Mouse (Mus musculus) kidney, embryonic 16.5 days (tissue): Measurements from ENCODE around the gene Arl6ip5. TPM values are rescaled to one million over a fixed set of nuclear protein-coding genes. Genes with fewer than 3 reads are reported as not detected.

Experiments used
- ATAC-seq: fragments of 200-750 bp; cut with Nextera tagmentation; 2 replicates; pipeline ENCODE4 v1.8.0; 2017; ENCODE audit warnings: moderate TSS enrichment; ENCODE audit not compliant: low FRiP score, low TSS enrichment
- H3K27ac ChIP-seq: fragments of 300-500 bp; sonication (generic); 2 replicates; pipeline ENCODE4 v1.5.1; 2014; ENCODE audit warnings: low read length
- H3K27me3 ChIP-seq: fragments of 300-500 bp; sonication (generic); 2 replicates; pipeline ENCODE4 v1.6.1; 2014; ENCODE audit warnings: low read length, control low read depth, mixed read lengths; ENCODE audit not compliant: insufficient read depth
- H3K36me3 ChIP-seq: fragments of 300-500 bp; sonication (generic); 2 replicates; pipeline ENCODE4 v1.6.1; 2014; ENCODE audit warnings: low read length, control low read depth, mixed read lengths; ENCODE audit not compliant: insufficient read depth
- H3K4me1 ChIP-seq: fragments of 300-500 bp; sonication (generic); 2 replicates; pipeline ENCODE4 v1.6.1; 2014; ENCODE audit warnings: low read length, control low read depth, mixed read lengths; ENCODE audit not compliant: insufficient read depth
- H3K4me2 ChIP-seq: fragments of 300-500 bp; sonication (generic); replicated peaks from 2 replicates; pipeline ENCODE4 v1.6.1; 2014; ENCODE audit warnings: low read depth, low read length
- H3K4me3 ChIP-seq: fragments of 300-500 bp; sonication (generic); 2 replicates; pipeline ENCODE4 v1.5.1; 2014; ENCODE audit warnings: mild to moderate bottlenecking, low read length
- H3K9ac ChIP-seq: fragments of 300-500 bp; sonication (generic); replicated peaks from 2 replicates; pipeline ENCODE4 v1.6.1; 2014; ENCODE audit warnings: low read length
- H3K9me3 ChIP-seq: fragments of 300-500 bp; sonication (generic); 2 replicates; pipeline ENCODE4 v1.6.1; 2016; ENCODE audit warnings: low read length, control low read depth
- WGBS: fragments of 180-500 bp; shearing (Covaris S2); extraction: QIAGEN DNeasy Blood & Tissue Kit; methylation state at CpG from one replicate; pipeline ENCODE4 v1.1.7; 2014; 5-methylcytosine and 5-hydroxymethylcytosine counted together
- polyA plus RNA-seq: library from polyadenylated mRNA; unstranded; fragments of >200 nt; fragmentation: Nextera tagmentation; extraction: Ambion mirVana; gene quantifications from 2 replicates; pipeline ENCODE4 v1.2.1, GENCODE M21; 2015

The Arl6ip5 gene
- polyA plus RNA-seq, 1 experiment from 2014 or later: 77.2 TPM

DNA sequence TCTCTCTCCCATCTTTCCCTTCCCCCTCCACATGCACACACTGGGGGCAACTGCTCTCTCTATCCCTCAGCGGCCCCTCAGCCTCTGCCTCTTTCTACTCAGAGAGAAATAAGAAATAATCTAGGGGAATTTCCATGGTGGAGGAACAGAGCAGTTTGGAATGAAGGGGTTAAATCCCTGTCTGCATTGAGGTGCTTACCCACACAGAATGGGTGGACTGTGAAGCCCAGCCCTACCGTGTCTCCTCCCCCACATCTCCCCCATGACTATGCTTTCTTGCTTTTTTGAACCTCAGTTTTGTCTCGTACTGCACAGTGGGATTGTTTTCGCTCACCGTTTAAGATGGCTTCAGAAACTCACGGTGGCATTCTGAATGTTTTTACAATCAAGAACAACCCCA lies 11.8 kb downstream of the Arl6ip5 start:
- no peaks in the 10 kb centered on the region for H3K9me3 ChIP-seq
- peak; percentile 42; the same call in 1 of the 2 replicates for ATAC-seq
- no peak overlapping the region for H3K9ac ChIP-seq
- WGBS: 40% methylated on average over 6 of the region's 6 CpGs
- no peak overlapping the region for H3K27ac ChIP-seq
- no peaks in the 10 kb centered on the region for H3K27me3 ChIP-seq
- H3K4me2 ChIP-seq: no peak overlapping the region
- H3K4me3 ChIP-seq: no peak overlapping the region
- no peaks in the 10 kb centered on the region for H3K36me3 ChIP-seq
- peaks cover 12% of the 10 kb centered on the region for H3K4me1 ChIP-seq

DNA sequence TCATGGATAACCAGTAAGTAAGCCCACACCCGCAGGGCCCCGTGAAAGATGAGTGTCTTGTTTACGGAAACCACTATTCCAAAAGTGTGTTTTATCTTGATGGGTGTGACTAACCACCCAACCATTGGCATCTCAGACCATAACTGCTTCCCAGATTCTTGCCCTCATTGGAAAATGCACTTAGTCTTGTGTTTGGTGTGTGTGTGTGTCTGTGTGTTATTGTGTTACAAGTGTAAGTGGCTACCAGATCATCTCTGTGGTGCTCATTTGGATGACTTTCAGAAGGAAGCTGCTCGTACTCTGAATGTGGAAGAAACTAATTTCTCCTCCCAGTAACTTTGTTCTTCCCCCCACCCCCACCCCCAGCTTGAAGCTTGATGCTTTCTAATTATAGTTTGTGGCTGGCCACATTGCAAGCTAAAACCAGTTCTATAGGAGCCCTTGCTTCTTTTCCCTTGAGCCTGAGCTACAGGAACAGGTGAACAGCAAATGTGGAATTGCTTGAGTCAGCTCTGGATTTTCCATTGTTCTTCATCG lies 12.5 kb downstream of the Arl6ip5 start:
- H3K4me2 ChIP-seq: no peak overlapping the region
- peaks cover 12% of the 10 kb centered on the region for H3K4me1 ChIP-seq
- H3K9me3 ChIP-seq: no peaks in the 10 kb centered on the region
- H3K9ac ChIP-seq: no peak overlapping the region
- WGBS: 64% methylated on average over 5 of the region's 5 CpGs
- H3K27me3 ChIP-seq: no peaks in the 10 kb centered on the region
- no peak overlapping the region for H3K27ac ChIP-seq
- no peaks in the 10 kb centered on the region for H3K36me3 ChIP-seq
- no peak overlapping the region for H3K4me3 ChIP-seq
- no peak for ATAC-seq

DNA sequence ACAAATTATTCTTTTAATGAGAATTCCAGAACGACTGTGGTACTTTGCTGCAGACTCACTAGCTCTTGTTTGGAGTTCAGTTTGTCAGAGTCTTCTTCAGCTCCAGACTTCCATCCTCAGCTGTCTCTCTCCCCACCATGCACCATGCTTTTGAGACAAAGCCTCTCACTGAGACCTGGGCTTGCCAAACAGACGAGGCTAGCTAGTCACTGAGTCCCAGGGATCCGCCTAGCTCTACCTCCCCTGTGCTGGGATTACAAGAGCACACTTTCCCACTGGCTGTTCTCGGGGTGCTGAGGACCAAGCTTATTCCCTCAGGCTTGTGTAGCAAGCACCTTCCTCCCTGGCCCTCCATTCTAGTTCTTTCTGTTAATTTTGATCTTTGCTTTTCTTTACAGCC lies 13.1 kb downstream of the Arl6ip5 start:
- H3K36me3 ChIP-seq: no peaks in the 10 kb centered on the region
- 82% methylated on average over 4 of the region's 4 CpGs for WGBS
- H3K9ac ChIP-seq: 0 out of 2 replicates have a peak overlapping the region, but pooled peaks have one; percentile 4
- H3K9me3 ChIP-seq: no peaks in the 10 kb centered on the region
- no peak overlapping the region for H3K27ac ChIP-seq
- no peaks in the 10 kb centered on the region for H3K27me3 ChIP-seq
- H3K4me3 ChIP-seq: no peak overlapping the region
- H3K4me2 ChIP-seq: no peak overlapping the region
- H3K4me1 ChIP-seq: peaks cover 12% of the 10 kb centered on the region
- ATAC-seq: no peak

DNA sequence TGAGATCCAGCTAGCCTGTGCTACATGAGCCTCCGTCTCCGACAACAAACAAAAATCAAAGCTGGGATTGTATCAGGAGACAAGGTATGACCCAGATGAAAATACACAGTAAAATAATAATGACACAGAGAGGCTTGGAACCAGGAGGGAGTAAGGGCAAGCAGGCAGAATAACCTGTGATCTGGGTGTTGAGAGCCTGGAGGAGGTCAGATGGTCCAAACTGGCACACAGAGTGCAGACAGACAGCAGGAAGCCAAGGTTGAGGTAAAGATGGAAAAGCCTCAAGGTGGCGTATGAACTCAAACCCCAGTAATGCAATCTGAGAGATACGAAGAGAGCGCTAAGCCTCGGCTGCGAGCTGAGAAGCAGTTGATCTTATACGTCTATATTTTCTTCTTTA lies 14.0 kb downstream of the Arl6ip5 start:
- Histone ChIP-seq H3K9ac (no peak overlapping the region), H3K27ac (no peak overlapping the region), H3K36me3 (0 out of 2 replicates have a peak, but pooled peaks cover 2% of the 10 kb centered on the region), H3K4me3 (no peak overlapping the region), H3K9me3 (no peaks in the 10 kb centered on the region), H3K4me2 (no peak overlapping the region), H3K4me1 (peaks cover 12% of the 10 kb centered on the region), H3K27me3 (no peaks in the 10 kb centered on the region)
- WGBS: 94% methylated on average over 8 of the region's 8 CpGs
- ATAC-seq: no peak

DNA sequence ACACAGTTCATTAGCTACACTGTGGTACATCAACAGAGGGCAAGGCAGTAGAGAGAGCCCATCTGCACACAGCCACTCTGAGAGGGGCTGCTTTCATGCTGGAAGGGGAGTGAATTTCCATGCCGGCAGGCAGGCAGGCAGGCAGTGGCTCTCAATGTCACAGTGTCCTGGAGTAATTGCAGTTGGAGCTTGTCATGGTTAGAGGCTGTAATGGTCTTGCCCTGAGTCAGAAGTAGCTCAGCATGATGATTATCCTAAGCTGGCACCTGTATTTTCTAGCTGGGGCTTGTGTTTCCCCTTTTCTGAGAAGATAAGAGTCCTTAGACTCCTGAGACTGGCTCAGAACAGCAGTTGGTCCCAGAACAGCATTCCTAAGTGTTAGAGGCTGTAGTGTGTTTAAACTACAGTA lies 15.6 kb downstream of the Arl6ip5 start:
- H3K27me3 ChIP-seq: no peaks in the 10 kb centered on the region
- no peaks in the 10 kb centered on the region for H3K9me3 ChIP-seq
- H3K4me2 ChIP-seq: no peak overlapping the region
- peaks cover 11% of the 10 kb centered on the region for H3K36me3 ChIP-seq
- H3K4me3 ChIP-seq: no peak overlapping the region
- no peak overlapping the region for H3K9ac ChIP-seq
- peaks cover 12% of the 10 kb centered on the region for H3K4me1 ChIP-seq
- 18% methylated on average over 1 of the region's 1 CpGs for WGBS
- H3K27ac ChIP-seq: no peak overlapping the region
- ATAC-seq: no peak

DNA sequence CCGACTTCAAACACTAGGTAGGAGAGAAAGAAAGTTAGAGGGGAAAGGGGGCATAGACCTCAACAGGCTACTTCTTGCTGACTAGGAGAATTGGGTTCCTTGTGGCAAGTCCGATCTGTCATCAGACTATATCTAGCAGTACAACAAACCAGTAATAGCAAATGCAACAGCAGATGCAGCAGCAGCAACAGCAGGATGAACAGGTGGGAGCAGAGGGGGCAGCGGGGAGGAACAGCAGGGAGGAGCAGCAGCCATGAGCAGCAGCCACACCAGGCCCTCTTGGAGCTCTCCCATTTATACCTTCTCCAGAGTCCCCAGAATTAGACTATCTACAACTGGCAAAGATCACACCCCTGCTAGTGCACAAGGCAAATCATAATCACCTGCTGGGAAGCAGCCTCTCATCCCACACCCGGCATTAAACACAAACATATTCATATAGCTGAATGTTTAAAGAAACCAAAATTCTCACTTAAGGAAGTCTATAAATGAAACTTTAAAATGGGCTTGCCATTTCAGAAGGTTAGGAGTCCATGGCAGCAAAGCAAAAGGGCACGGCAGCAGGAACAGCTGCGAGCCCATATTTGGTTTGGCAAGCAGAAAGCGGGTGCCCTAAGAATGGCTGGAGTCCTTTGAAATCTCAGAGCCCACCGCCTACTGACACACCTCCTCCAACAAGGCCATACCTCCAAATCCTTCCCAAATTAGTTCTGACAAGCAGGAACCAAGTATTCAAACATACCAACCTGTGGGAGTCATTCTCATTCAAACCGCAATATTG lies 16.8 kb downstream of the Arl6ip5 start:
- Histone ChIP-seq H3K4me2 (no peak overlapping the region), H3K36me3 (peaks cover 18% of the 10 kb centered on the region), H3K27ac (no peak overlapping the region), H3K4me3 (no peak overlapping the region), H3K9ac (no peak overlapping the region), H3K4me1 (peaks cover 9% of the 10 kb centered on the region), H3K27me3 (no peaks in the 10 kb centered on the region), H3K9me3 (no peaks in the 10 kb centered on the region)
- ATAC-seq: no peak
- WGBS: 93% methylated on average over 9 of the region's 9 CpGs

DNA sequence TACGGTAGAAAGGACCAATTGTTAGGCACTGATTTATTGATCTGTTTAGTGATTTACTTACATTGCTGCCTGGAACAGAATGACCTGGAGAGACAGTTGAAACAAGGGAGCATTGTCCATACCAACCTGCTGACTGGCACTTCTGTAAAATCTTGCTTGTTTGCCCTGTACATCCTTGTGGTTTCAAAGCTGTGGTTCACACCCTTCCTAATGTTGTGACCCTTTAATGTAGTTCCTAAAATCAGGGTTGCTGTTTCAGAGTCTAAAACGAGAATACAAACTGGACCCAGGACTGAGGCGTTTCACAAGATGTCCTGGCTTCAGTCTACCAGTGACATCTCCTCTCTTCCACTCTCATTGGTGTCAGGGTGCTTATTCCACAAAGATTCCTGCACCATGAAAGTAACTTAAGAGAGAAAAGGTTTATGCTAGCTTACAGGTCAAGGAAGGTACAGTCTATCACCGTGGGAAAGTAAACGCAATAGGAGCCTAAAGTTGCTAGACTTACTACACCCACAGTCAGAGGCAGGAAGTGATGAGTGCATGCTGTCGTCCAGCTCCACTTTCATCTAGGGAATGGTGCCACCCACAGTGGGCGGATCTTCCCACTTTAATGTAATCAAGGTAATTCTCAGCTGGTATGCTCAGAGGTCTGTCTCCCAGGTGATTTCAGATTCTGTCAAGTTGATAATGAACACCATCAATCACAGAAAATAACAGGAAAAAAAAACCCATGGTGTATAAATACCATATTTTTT lies 24.6 kb downstream of the Arl6ip5 start:
- Histone ChIP-seq H3K9ac (no peak overlapping the region), H3K36me3 (peaks cover 26% of the 10 kb centered on the region), H3K4me3 (no peak overlapping the region), H3K27me3 (no peaks in the 10 kb centered on the region), H3K4me1 (no peaks in the 10 kb centered on the region), H3K4me2 (no peak overlapping the region), H3K27ac (no peak overlapping the region), H3K9me3 (peaks cover 4% of the 10 kb centered on the region; the same call in 1 of the 2 replicates)
- 77% methylated on average over 7 of the region's 7 CpGs for whole genome bisulfite sequencing
- ATAC-seq: no peak

DNA sequence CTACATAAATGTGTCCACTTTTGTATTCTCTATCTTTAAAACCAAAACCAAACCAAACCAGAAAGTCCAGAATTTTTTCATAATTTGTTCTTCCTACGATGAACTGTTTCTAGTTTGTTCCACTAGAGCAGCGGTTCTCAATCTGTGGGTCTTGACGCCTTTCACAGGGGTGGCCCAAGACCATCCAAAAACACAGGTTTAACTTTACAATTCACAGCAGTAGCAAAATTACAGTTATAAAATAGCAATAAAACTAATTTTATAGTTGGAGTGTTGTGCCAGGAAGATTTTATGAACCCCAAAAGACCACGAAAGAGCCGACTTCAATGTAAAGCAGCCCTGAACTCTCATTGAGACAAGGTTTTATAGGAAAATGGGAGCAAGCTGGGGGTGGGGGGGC lies 25.6 kb downstream of the Arl6ip5 start:
- Histone ChIP-seq H3K9ac (no peak overlapping the region), H3K27me3 (no peaks in the 10 kb centered on the region), H3K4me3 (no peak overlapping the region), H3K4me1 (no peaks in the 10 kb centered on the region), H3K27ac (no peak overlapping the region), H3K9me3 (peaks cover 4% of the 10 kb centered on the region; the same call in 1 of the 2 replicates), H3K36me3 (peaks cover 21% of the 10 kb centered on the region), H3K4me2 (no peak overlapping the region)
- 91% methylated on average over 5 of the region's 5 CpGs for WGBS
- ATAC-seq: no peak

DNA sequence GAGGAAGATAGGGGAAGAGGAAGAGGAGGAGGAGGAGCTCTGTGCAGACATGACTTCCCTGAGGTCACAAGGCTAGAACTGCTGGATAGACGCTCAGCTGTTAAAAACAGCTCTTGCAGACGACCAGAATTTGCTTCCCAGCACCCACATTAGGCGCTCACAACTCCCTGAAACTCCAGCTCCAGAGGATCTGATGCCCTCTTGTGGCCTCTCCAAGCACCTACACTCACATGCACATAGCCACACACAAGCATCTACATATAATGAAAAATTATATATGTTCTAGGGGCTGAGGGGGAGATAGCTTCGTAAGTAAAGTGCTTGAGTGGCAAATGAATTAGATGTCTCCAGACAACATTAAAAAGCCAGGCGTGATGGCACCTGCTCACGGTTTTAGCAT lies 28.9 kb downstream of the Arl6ip5 start:
- WGBS: 91% methylated on average over 6 of the region's 6 CpGs
- Histone ChIP-seq H3K27me3 (no peaks in the 10 kb centered on the region), H3K4me1 (no peaks in the 10 kb centered on the region), H3K36me3 (0 out of 2 replicates have a peak, but pooled peaks cover 4% of the 10 kb centered on the region), H3K4me3 (no peak overlapping the region), H3K4me2 (no peak overlapping the region), H3K27ac (no peak overlapping the region), H3K9me3 (peaks cover 4% of the 10 kb centered on the region; the same call in 1 of the 2 replicates), H3K9ac (no peak overlapping the region)
- no peak for ATAC-seq
